Mouse (Mus musculus) thymus, postnatal 25 days (tissue): ENCODE measurements around the gene Stac2.
A peak's percentile ranks its signal among the peaks of the same experiment; 100 is the strongest.

ENCODE experiments used
- DNase-seq: peaks from one replicate; pipeline ENCODE4 v3.0.0; 2022

Gene Stac2

GRCm38 (mm10) chr11:97995564-97996288 is 57.5 kb downstream of the Stac2 start, which contains the start of gene Arl5c:
Arl5c (minus strand) TSS chr11:97996181.
- peak; percentile 87 for DNase-seq

GRCm38 (mm10) chr11:97994539-97995100 is 58.6 kb downstream of the Stac2 start:
- peak; percentile 95 for DNase-seq

- peak; percentile 92 for DNase-seq
Observed at GRCm38 (mm10) chr11:97988530-97989096, 64.6 kb downstream of the Stac2 start.

- peak; percentile 96 for DNase-seq
Observed at GRCm38 (mm10) chr11:97987551-97988526, 65.4 kb downstream of the Stac2 start.

GRCm38 (mm10) chr11:97986738-97987465 is 66.4 kb downstream of the Stac2 start:
- DNase-seq, result no peak
